Mouse (Mus musculus) CH12.LX (cell line): Measurements from ENCODE around the gene Aagab. TPM values are rescaled to one million over a fixed set of nuclear protein-coding genes. Genes with fewer than 3 reads are reported as not detected.

Source experiments
- DNase-seq: peaks from one replicate; pipeline ENCODE4 v3.0.0-alpha.2; 2013; ENCODE audit errors: extremely low read depth
- H3K27ac ChIP-seq: 2 replicates; pipeline ENCODE4 v1.5.1; 2012; ENCODE audit warnings: low read depth, mild to moderate bottlenecking, control low read depth, moderate library complexity; ENCODE audit not compliant: insufficient read depth
- H3K27me3 ChIP-seq: replicated peaks from 2 replicates; pipeline ENCODE3; 2012; ENCODE audit warnings: inconsistent platforms
- H3K36me3 ChIP-seq, 2 experiments: replicated peaks in 1 of 2; 2 replicates each; pipeline versions ENCODE3 to v1.6.1; 2012; ENCODE audit warnings: inconsistent platforms in 1 of 2, low read length in 1 of 2, mild to moderate bottlenecking in 1 of 2, mixed read lengths in 1 of 2, moderate library complexity in 1 of 2; ENCODE audit not compliant: control insufficient read depth in 1 of 2, insufficient read depth in 1 of 2
- H3K4me1 ChIP-seq, 2 experiments: 2 replicates each; pipeline ENCODE4 v1.6.1; 2012; ENCODE audit warnings: inconsistent platforms in 1 of 2, moderate library complexity in 1 of 2; ENCODE audit not compliant: insufficient read depth in 2 of 2, control insufficient read depth in 1 of 2
- H3K4me2 ChIP-seq: 2 replicates; pipeline ENCODE4 v1.6.1; 2012; ENCODE audit warnings: low read depth, mild to moderate bottlenecking, control low read depth; ENCODE audit not compliant: poor library complexity, insufficient read depth, severe bottlenecking
- H3K4me3 ChIP-seq, 3 experiments: fragments of 150-350 bp in 1 of 3; sonication (generic) in 1 of 3; replicated peaks in 1 of 3; 2 replicates each; pipeline versions ENCODE3 to v1.5.1; 2011 to 2012; ENCODE audit warnings: low read depth in 2 of 3, low read length in 2 of 3, mild to moderate bottlenecking in 2 of 3, moderate library complexity in 2 of 3, control low read depth in 1 of 3, improper control_type of control experiment in 1 of 3, inconsistent platforms in 1 of 3, mixed read lengths in 1 of 3; ENCODE audit not compliant: poor library complexity in 1 of 3
- H3K79me2 ChIP-seq: replicated peaks from 2 replicates; pipeline ENCODE4 v1.6.1; 2012; ENCODE audit warnings: mild to moderate bottlenecking, moderate library complexity; ENCODE audit not compliant: control insufficient read depth, poor library complexity, insufficient read depth, severe bottlenecking; ENCODE audit errors: extremely low read depth
- H3K9ac ChIP-seq: 2 replicates; pipeline ENCODE4 v1.6.1; 2012; ENCODE audit warnings: low read depth, mild to moderate bottlenecking, control low read depth, moderate library complexity; ENCODE audit not compliant: insufficient read depth
- H3K9me3 ChIP-seq: replicated peaks from 2 replicates; pipeline ENCODE3; 2012; ENCODE audit warnings: low read length, inconsistent platforms, mixed read lengths
- CTCF ChIP-seq, 2 experiments: IDR thresholded peaks in 1 of 2; conservative IDR thresholded peaks in 1 of 2; 2 replicates each; pipeline ENCODE4 v1.5.1; 2011 to 2012; ENCODE audit warnings: low read depth in 2 of 2, low read length in 2 of 2, improper control_type of control experiment in 1 of 2, inconsistent platforms in 1 of 2, mild to moderate bottlenecking in 1 of 2, moderate library complexity in 1 of 2
- ELF1 ChIP-seq: IDR thresholded peaks from 2 replicates; pipeline ENCODE4 v1.6.1; 2014; ENCODE audit warnings: low read depth, mild to moderate bottlenecking, inconsistent platforms, low read length, improper control_type of control experiment
- HCFC1 ChIP-seq: IDR thresholded peaks from 2 replicates; pipeline ENCODE4 v1.6.1; 2012; ENCODE audit warnings: low read depth, mild to moderate bottlenecking, inconsistent platforms, low read length, improper control_type of control experiment
- IRF4 ChIP-seq: IDR thresholded peaks from 2 replicates; pipeline ENCODE4 v1.6.1; 2014; ENCODE audit warnings: low read depth, mild to moderate bottlenecking, inconsistent platforms, low read length, improper control_type of control experiment
- JUN ChIP-seq: IDR thresholded peaks from 2 replicates; pipeline ENCODE4 v1.6.1; 2011; ENCODE audit warnings: low read depth, mild to moderate bottlenecking, low read length, improper control_type of control experiment, moderate library complexity; ENCODE audit not compliant: insufficient read depth
- KAT2A ChIP-seq: IDR thresholded peaks from 2 replicates; pipeline ENCODE4 v1.6.1; 2012; ENCODE audit warnings: low read length, improper control_type of control experiment, inconsistent platforms; ENCODE audit not compliant: insufficient replicate concordance
- NRF1 ChIP-seq: IDR thresholded peaks from 2 replicates; pipeline ENCODE4 v1.6.1; 2014; ENCODE audit warnings: low read depth, mild to moderate bottlenecking, inconsistent platforms, low read length, improper control_type of control experiment, moderate library complexity
- PAX5 ChIP-seq: IDR thresholded peaks from 2 replicates; pipeline ENCODE4 v1.6.1; 2012; ENCODE audit warnings: low read length, inconsistent platforms, mixed read lengths
- SIN3A ChIP-seq: IDR thresholded peaks from 2 replicates; pipeline ENCODE4 v1.6.1; 2012; ENCODE audit warnings: low read length, improper control_type of control experiment, inconsistent platforms
- TCF12 ChIP-seq: IDR thresholded peaks from 2 replicates; pipeline ENCODE4 v1.6.1; 2014; ENCODE audit warnings: low read depth, mild to moderate bottlenecking, inconsistent platforms, low read length, improper control_type of control experiment
- USF1 ChIP-seq: IDR thresholded peaks from 2 replicates; pipeline ENCODE4 v1.6.1; 2014; ENCODE audit warnings: low read depth, mild to moderate bottlenecking, inconsistent platforms, low read length, improper control_type of control experiment
- ZMIZ1 ChIP-seq: IDR thresholded peaks from 2 replicates; pipeline ENCODE4 v1.6.1; 2012; ENCODE audit warnings: low read depth, mild to moderate bottlenecking, inconsistent platforms, low read length, improper control_type of control experiment
- dilution Hi-C: fragments of 300-500 bp; cut with MboI; formaldehyde crosslinking; loops from 2 replicates; pipeline ENCODE4 v1.14.3; 2020; ENCODE audit warnings: low sequenced_read_pairs; ENCODE audit not compliant: extremely low pct_unique_long_range_greater_than_20kb, extremely low pct_ligation_motif_present
- in situ Hi-C: fragments of 300-500 bp; cut with MboI; formaldehyde crosslinking; loops from 3 replicates; pipeline ENCODE4 v1.14.3; 2019; ENCODE audit warnings: low sequenced_read_pairs, low pct_ligation_motif_present, low pct_unique_long_range_greater_than_20kb, mixed read lengths
- polyA plus RNA-seq: library from polyadenylated mRNA; unstranded; fragments of >175 nt; gene quantifications from 2 replicates; pipeline ENCODE4 v1.2.1, GENCODE M21; 2012; ENCODE audit warnings: low read depth; ENCODE audit not compliant: insufficient read length
- total RNA-seq, 2 experiments: library from RNA; depleted of rRNA; stranded (reverse); fragments of 300-350 nt in 1 of 2; fragments of >200 nt in 1 of 2; gene quantifications; 2 replicates each; pipeline ENCODE4 v1.2.3; 2012 to 2014

Aagab gene
- total and polyA plus RNA-seq, 3 experiments = 14.5 to 27.8 (median 14.5) TPM

DNA sequence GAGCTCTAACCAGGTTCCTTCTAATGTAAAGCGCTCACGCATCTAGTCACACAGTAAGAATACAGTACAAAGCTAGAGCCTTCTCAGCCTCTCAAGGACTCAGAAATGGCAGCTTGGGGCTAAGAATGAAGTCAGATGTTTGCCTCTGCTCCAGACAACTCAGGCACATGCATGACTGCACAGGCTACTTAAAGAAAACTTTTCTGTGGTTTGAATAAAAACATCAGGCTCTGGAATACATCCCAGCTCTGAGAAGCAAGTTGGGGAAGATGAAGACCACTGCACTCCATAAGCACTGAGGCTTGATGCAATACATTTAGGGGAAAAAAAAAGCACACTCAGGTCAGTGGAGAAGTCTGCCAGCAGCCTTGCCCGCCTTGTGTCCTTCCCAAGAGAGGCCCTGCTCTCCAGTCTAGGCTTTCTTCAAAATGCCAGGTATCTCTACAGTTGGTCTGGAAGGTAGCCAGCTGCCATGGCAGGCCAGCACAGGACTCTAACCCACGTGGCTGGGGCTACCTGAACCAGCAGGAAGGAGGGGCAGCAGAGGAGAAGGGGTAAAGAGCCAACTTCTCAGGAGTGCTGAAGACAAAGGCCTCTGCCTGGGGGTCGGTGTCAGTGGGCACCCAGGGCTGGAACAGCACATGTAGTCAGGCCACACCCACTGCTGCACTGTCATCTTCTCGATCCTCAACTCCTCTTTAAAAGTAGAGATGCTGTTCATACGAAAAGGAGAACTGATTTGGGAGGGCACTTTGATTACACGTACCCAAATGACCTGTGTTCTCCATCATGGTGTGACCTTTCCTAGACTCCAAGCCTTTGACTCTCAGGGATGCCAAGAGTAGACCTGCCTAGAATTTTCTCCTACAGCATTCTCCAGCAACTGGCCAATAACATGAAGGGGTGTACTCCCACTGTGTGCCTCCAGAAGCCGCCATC is 45.4 kb downstream of the Aagab start:
- Histone ChIP-seq H3K27ac (no peak overlapping the region), H3K9me3 (no peaks in the 10 kb centered on the region), H3K36me3 (peaks cover 7 to 53% of the 10 kb centered on the region in 2 experiments), H3K27me3 (no peaks in the 10 kb centered on the region), H3K4me3 (no peak overlapping the region), H3K4me2 (no peak overlapping the region), H3K4me1 (peaks cover 0 to 11% of the 10 kb centered on the region in 2 experiments; a peak in 2 of 4 replicates), H3K9ac (no peak overlapping the region), H3K79me2 (no peaks in the 10 kb centered on the region)
- dilution Hi-C loops = no loop called here
- DNase-seq = no peak
- TF ChIP-seq CTCF (conservative IDR thresholded peaks at IDR 0.05 in 1 of 2, IDR thresholded peaks at IDR 0.05 in 1 of 2; ENCODE audit: low read depth in 2 of 2, low read length in 2 of 2) = no peak
- TF ChIP-seq USF1 = no peak
- no peak for TF ChIP-seq SIN3A
- no peak for TF ChIP-seq HCFC1
- TF ChIP-seq JUN = no peak
- no peak for TF ChIP-seq IRF4
- TF ChIP-seq TCF12 = no peak
- no peak for TF ChIP-seq ZMIZ1
- no peak for TF ChIP-seq KAT2A
- no peak for TF ChIP-seq ELF1
- TF ChIP-seq NRF1 = no peak
- in situ Hi-C loops = no loop called here

DNA sequence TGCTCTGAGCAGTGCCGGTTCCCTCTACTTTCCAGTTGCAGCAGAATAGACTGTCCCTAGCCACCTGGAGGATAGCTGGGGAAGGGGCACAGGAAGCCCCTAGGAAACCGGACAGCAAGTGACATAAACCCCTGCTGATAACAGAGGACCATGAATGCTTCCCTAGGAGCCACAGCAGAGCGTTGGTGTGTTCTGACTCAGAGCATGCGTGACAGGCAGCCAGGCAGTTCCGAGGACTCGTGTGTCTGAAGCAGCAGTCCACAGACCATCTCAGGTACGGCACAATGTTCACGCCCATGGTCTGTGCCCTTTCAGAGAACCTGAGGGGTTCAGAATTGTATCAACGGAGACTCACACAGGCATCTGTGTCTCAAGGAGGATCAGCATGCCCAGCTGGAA is 46.1 kb downstream of the Aagab start:
- peaks cover 4 to 18% of the 10 kb centered on the region in 2 experiments for H3K4me1 ChIP-seq
- H3K4me3 ChIP-seq = no peak overlapping the region
- no peak overlapping the region for H3K9ac ChIP-seq
- H3K27ac ChIP-seq = no peak overlapping the region
- in situ Hi-C loops (no loop called here), dilution Hi-C loops (no loop called here)
- peaks cover under 1 to 46% of the 10 kb centered on the region in 2 experiments for H3K36me3 ChIP-seq
- no peak for TF ChIP-seq PAX5
- H3K27me3 ChIP-seq = no peaks in the 10 kb centered on the region
- H3K79me2 ChIP-seq = no peaks in the 10 kb centered on the region
- no peak overlapping the region for H3K4me2 ChIP-seq
- H3K9me3 ChIP-seq = no peaks in the 10 kb centered on the region
- DNase-seq = no peak
